Mouse (Mus musculus) erythroblast, embryonic 14.5 days (primary cell): ENCODE measurements around the gene Gm37240.

Experiments
- GATA1 ChIP-seq: IDR thresholded peaks from 2 replicates; pipeline ENCODE4 v1.6.1; 2012; ENCODE audit warnings: low read length, inconsistent platforms, mixed read lengths
- TAL1 ChIP-seq: IDR thresholded peaks from 3 replicates; pipeline ENCODE4 v1.6.1; 2012; ENCODE audit warnings: low read length, inconsistent platforms, mixed read lengths

DNA sequence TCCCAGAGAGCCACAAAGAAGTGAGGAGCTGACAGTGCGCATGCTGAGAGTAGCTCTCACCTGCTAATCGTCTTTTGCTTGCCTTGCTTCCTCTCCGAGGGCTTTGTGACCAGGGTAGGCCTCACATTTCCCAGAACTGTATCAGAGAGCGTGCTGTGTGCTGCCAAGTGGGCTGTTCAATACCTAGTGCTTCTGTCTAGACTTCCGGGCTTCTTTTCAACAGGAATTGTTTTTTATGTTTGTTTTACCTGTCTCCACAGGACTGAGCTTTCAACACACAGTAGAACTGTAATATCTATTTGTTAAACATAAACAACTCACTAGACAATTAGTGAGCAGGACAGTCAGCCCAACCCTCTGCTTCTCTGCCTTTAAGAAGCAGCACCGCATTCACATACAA lies 42.0 kb downstream of the Gm37240 start:
- no peak for TF ChIP-seq GATA1
- TF ChIP-seq TAL1: no peak
